Mouse (Mus musculus) ES-E14 (cell line): ENCODE data around the gene Bag6.

Experiments used
- CHD2 ChIP-seq: IDR thresholded peaks from 2 replicates; pipeline ENCODE4 v1.6.1; 2014; ENCODE audit warnings: mild to moderate bottlenecking, low read depth, low read length, inconsistent platforms
- HCFC1 ChIP-seq: IDR thresholded peaks from 2 replicates; pipeline ENCODE4 v1.6.1; 2012; ENCODE audit warnings: low read length, inconsistent platforms, borderline replicate concordance; ENCODE audit not compliant: insufficient read depth
- MAFK ChIP-seq: IDR thresholded peaks from 2 replicates; pipeline ENCODE4 v1.6.1; 2014; ENCODE audit warnings: mild to moderate bottlenecking, low read depth, low read length, inconsistent platforms; ENCODE audit not compliant: insufficient read depth
- ZC3H11A ChIP-seq: IDR thresholded peaks from 2 replicates; pipeline ENCODE4 v1.6.1; 2012; ENCODE audit warnings: low read depth, mild to moderate bottlenecking, inconsistent platforms, low read length, borderline replicate concordance
- ZNF384 ChIP-seq: IDR thresholded peaks from 2 replicates; pipeline ENCODE4 v1.6.1; 2012; ENCODE audit warnings: low read depth, low read length, inconsistent platforms

DNA sequence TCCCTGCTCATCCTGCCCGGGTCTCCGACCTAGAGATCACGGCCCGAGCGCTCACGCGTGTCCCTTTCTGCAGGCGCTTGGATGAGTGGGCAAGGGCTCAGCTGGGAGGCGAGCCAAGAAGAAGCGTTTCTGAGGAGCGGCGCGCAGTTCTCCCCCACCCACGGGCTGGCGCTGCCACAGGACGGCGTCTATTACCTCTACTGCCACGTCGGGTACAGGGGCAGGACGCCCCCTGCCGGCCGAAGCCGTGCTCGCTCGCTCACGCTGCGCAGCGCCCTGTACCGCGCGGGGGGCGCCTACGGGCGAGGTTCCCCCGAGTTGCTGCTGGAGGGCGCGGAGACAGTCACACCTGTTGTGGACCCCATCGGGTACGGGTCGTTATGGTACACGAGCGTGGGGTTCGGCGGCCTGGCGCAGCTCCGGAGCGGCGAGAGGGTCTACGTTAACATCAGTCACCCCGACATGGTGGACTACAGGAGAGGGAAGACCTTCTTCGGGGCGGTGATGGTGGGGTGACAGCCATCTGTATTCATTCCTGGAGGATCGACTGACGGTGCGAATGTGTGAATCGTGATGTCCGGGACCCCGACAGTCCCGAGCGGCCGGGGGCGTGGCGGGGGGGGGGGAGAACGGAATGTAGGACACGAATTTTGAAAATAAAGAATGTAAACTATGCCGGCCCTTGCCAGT lies 60.8 kb downstream of the Bag6 start:
- TF ChIP-seq CHD2 (no peak), ZNF384 (no peak), ZC3H11A (no peak), MAFK (no peak), HCFC1 (no peak)
